Mouse (Mus musculus) retina, postnatal 1 day (tissue): ENCODE data around the gene Pold3.
A peak's percentile ranks its signal among the peaks of the same experiment; 100 is the strongest.

Experiments used
- DNase-seq: peaks from one replicate; pipeline ENCODE4 v3.0.0-alpha.2; 2012

Pold3 gene

GRCm38 (mm10) chr7:100121376-100121789, at the start of gene Pold3:
Pold3 (minus strand) TSS chr7:100121565.
- DNase-seq = peak; percentile 99

DNA sequence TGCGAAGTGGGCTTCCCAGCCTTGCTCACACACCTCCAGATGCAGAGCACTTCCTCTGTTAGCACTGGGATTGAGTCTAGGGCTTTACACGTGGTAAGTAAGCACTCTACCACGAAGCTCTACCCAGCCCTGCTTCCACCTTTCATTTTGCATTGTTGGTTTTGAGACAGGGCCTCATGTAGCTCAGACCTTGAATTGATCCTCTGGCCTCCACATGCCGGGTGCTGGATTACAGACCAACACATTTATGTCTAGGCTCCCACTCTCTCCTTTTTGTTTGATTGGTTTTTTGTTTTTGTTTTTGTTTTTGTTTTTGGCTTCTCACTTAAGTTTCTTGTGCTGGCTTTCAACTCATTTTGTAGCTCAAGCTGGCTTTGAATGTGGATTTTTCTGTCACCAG, 49.4 kb upstream of the Pold3 start:
- no peak for DNase-seq

DNA sequence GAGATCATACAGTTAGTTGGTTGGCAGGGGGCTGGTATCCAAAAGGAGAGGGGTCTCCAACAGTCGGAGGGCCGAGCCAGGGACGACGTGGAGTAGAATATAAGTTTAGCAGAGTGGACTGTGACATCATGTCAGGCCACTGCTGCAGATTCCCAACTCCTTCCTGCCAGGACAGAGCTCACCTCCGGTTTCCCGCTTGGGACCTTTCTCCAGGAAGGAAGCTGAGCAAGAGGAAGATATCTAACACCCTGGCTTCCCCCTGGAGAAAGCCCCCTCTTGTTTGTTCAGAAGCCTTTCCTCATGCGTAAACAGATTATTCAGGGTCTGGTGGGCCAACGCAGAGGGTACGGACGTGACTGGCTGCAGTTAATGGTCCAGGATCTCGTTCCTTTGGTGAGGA, 47.3 kb upstream of the Pold3 start:
- no peak for DNase-seq

- DNase-seq = no peak
Observed at GRCm38 (mm10) chr7:100163506-100163905, 42.1 kb upstream of the Pold3 start.

DNA sequence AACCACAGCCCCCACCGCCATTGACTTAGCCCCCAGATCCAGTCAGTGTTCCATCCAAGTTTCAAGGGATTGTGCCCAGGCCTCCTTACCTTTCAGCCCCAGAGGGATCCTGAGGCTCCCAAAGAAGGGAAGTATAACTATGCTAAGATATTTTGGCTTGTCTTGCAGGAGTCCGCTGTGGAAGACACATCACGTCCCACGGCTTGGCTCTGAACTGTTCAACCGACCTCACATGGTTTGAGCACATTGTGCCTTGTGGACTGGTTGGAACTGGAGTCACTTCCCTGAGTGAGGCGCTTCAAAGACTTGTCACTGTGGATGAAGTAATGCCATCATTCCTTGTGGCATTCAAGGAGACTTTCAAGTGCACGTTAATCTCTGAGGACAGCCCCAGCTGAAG, 38.6 kb upstream of the Pold3 start:
- peak; percentile 12 for DNase-seq

DNA sequence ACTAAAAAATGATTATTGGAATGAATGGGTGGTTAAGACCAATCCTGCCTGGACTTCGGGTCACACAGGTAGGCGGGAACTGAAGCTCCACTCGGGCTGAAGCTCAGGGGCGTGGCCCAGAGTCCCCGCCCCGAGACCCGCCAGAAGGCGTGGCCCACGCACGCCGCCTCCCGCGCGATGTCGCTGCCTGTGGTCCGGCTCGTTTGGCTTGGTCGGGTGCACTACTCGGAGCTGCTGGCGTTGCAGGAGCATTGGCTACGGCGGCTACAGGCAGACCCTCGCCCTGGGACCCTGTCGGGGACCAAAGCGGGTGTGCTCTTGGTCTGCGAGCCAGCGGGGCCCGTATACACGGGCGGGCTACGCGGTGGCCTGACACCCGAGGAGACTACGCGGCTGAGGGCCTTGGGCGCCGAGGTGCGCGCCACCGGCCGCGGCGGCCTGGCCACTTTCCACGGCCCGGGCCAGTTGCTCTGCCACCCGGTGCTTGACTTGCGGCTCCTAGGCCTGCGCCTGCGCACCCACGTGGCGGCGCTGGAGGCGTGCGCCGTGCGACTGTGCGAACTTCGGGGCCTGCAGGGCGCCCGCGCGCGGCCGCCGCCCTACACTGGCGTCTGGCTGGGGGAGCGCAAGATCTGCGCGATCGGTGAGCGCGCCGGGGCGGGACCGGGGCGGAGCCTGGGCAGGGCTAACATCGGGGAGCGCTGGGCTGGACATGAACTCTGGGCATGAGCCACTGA, 37.9 kb upstream of the Pold3 start, which contains the start of gene Lipt2:
Gene Lipt2 (plus strand): TSS at position 173 of the 737 bp plus-strand sequence.
- DNase-seq = peak; percentile 94

GRCm38 (mm10) chr7:100157669-100158068, 36.3 kb upstream of the Pold3 start:
- no peak for DNase-seq

DNA sequence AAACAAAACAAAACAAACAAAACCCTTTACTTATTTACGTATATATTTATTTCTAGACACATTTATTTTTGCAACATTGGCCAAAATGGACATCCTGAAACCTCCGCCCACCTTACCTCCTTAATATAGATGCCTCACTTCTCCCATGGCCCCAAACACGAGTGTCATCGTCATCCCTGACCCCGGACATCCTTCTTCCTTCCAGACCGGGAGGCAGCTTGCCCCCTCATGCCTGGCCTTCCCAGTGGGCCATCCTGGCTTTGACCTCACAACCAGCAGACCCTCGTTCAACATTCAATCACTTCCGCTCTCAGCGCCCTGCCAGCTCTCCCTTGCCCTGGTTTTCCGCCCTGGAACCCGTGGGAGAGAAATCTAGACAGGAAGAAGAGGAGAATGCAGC, 29.3 kb upstream of the Pold3 start:
- no peak for DNase-seq

DNA sequence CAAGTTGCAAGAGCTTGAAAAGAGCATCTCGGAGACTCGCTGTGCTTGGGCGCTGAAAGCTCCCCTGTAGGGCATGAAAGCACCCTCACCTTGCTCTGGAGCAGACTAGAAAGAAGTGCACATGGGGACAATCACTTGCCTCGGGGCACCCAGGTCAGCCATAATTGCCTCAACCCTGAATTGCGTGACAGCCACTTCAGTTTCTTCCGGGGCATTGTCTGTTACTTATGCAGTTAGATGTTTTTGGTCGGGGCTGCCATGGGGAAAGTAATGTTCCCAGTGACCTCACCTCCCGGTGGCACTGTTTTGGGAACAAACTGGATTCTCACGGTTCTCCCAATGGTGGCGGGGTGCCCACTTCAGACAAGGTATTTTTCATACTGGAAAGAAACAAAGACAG, 28.7 kb upstream of the Pold3 start:
- no peak for DNase-seq

- no peak for DNase-seq
Observed at GRCm38 (mm10) chr7:100148586-100148985, 27.2 kb upstream of the Pold3 start.

GRCm38 (mm10) chr7:100140591-100140990, 19.2 kb upstream of the Pold3 start:
- DNase-seq = no peak

- no peak for DNase-seq
Observed at GRCm38 (mm10) chr7:100138075-100138474, 16.7 kb upstream of the Pold3 start.

DNA sequence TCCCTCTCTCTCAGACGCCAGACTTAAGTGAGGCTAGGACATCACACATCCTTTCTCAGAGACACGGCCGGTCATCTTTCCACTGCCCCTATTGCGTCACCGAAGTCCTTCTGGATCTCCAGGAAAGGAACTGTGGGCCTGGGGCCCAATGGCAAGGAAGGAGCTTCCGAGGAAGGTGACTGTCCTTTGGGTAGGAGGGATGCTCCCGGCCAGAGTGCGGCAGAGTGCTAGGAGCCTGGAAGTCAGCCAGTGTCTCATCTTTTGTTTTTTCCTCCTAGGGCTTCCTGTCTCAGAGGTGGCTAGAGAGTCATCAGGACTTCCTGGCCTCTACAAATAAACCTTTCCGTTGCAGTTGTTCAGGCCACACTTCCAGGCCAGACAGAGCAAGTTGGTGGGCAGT, 15.7 kb upstream of the Pold3 start:
- no peak for DNase-seq

- no peak for DNase-seq
Observed at GRCm38 (mm10) chr7:100132379-100132778, 11.0 kb upstream of the Pold3 start.

GRCm38 (mm10) chr7:100130592-100130991, 9.2 kb upstream of the Pold3 start:
- DNase-seq = no peak

GRCm38 (mm10) chr7:100128262-100129041, 7.1 kb upstream of the Pold3 start:
- DNase-seq = no peak

GRCm38 (mm10) chr7:100126514-100126913, 5.1 kb upstream of the Pold3 start:
- DNase-seq = no peak

GRCm38 (mm10) chr7:100125166-100125565, 3.8 kb upstream of the Pold3 start:
- DNase-seq = no peak

- DNase-seq = peak; percentile 54
Observed at GRCm38 (mm10) chr7:100124211-100124610, 2.8 kb upstream of the Pold3 start.

GRCm38 (mm10) chr7:100123486-100123885, 2.1 kb upstream of the Pold3 start:
- DNase-seq = peak; percentile 58

- no peak for DNase-seq
Observed at GRCm38 (mm10) chr7:100120791-100121261, 539 bp downstream of the Pold3 start.

GRCm38 (mm10) chr7:100114279-100114678, 7.1 kb downstream of the Pold3 start:
- DNase-seq = no peak

- DNase-seq = peak; percentile 63
Observed at GRCm38 (mm10) chr7:100113821-100114220, 7.5 kb downstream of the Pold3 start.

DNA sequence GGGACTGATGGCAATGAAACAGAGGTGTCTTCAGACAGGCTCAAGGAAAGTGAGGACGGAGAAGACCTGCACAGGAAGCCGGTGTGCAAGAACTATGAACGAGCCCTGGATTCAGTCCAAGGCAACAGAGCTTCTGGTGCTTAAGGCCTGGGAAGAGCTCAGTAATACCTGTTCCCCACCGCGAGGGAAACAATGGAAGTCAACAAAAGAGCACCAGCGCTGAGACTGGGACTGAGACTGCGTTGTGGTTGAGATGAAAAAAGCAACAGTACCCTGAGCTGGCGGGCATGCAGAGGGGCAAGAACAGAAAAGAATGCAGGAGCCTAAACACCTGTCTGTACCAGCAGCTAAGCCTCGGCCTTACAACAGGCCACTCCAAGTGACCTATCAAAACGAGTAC, 9.9 kb downstream of the Pold3 start:
- no peak for DNase-seq
